Mouse (Mus musculus) cortical plate, adult 2 months (tissue): ENCODE data around the gene Tent2.

Experiments
- CTCF ChIP-seq: fragments of 200-500 bp; IDR thresholded peaks from 2 replicates; pipeline ENCODE4 v1.5.1; 2011; ENCODE audit warnings: mild to moderate bottlenecking, control low read depth, low read length; ENCODE audit not compliant: insufficient read depth; ENCODE audit errors: extremely low read depth
- POLR2A ChIP-seq: fragments of 200-500 bp; IDR thresholded peaks from 2 replicates; pipeline ENCODE4 v1.6.1; 2011; ENCODE audit warnings: mild to moderate bottlenecking, low read length, control low read depth; ENCODE audit not compliant: insufficient read depth; ENCODE audit errors: extremely low read depth

DNA sequence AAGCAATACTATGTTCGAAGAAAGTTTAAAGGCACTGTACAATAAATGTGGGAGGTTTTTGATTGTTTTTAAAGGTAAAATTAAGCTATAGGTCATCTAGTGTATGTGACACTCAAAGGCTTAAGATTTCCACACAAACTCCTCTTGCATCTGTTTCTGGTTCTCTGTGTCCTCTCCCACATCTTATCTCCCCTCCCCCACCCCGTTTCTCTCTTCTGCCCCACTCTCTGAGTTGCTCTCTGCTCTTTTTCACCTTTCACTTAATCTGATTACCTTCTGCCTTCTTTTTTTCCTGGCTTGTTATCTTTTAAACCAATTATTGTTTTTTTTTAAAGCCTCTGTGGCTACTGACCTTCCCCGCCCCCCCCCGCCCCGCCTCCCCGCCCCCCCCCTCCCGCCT is 47.4 kb upstream of the Tent2 start:
- TF ChIP-seq CTCF (no peak), POLR2A (no peak)
